Mouse (Mus musculus) erythroblast, embryonic 14.5 days (primary cell): ENCODE measurements around the gene Uckl1.

Source experiments
- GATA1 ChIP-seq: IDR thresholded peaks from 2 replicates; pipeline ENCODE4 v1.6.1; 2012; ENCODE audit warnings: low read length, inconsistent platforms, mixed read lengths
- TAL1 ChIP-seq: IDR thresholded peaks from 3 replicates; pipeline ENCODE4 v1.6.1; 2012; ENCODE audit warnings: low read length, inconsistent platforms, mixed read lengths

DNA sequence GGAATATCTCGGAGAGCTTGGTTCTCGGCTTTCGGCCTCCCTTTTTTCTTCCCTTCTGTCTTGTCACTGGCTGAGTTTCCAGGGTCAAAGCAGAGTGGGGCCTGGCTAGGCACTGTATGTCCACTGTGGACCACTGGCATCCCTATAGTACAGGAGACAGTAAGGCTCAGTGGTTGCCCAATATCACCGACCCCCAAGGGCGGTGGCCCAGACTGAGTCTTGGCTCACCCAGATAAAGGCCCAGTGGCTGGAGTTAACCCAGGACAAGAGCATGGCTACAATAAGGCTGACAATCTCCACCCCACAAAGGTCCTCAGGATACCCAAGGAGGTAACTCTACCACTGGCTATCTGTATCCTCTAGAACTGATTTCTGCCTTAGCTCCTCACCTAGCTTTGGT is 5.8 kb upstream of the Uckl1 start:
- TF ChIP-seq GATA1: no peak
- TF ChIP-seq TAL1: no peak
